10 mouse cellular contexts compared by ENCODE assay signal in the genomic region with DNA sequence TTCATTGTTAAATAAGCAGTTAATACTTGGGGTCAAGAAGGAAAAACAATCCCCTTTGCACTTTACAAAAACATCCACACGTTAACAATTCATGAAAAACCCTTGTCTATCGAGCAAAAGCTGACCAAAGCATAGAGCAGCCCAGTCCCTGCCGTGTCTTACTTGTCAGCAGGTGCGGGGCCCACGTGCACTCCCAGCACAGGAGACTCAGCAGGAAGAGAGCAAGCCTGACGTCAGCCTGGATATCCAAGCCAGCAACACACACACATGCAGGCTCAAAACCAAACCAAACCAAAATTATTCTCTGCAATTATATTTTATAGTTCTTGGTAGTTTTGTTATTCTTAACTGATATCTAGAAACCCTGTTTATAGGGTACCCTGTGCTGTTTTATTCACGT. TPM values are rescaled to one million over a fixed set of nuclear protein-coding genes. Genes with fewer than 3 reads are reported as not detected.
DNase-seq lines count a peak whose midpoint lies in the region; ATAC-seq and TF ChIP-seq lines count a peak whose summit lies in the region.
"Had no signal": no experiment of that assay in that cellular context is flagged by ENCODE, and none has a peak within 500 bp of the region (broad histone marks: within the 10 kb centered on the region; RNA-seq: fewer than 3 reads in every experiment).

No protein-coding gene starts in this region.

- peaks cover 32% of the 10 kb centered on the region for H3K4me1 ChIP-seq in heart, embryonic 12.5 days (replicated peaks)
- H3K4me1 ChIP-seq in liver, postnatal 0 days (ENCODE audit: insufficient read depth) = peaks cover 24% of the 10 kb centered on the region
- H3K4me1 ChIP-seq in forebrain, embryonic 12.5 days = peaks cover 9% of the 10 kb centered on the region; the same call in 1 of the 2 replicates
- H3K4me1 ChIP-seq in forebrain, embryonic 13.5 days = peaks cover 7% of the 10 kb centered on the region; the same call in 1 of the 2 replicates
- H3K4me1 ChIP-seq: neural tube, embryonic 12.5 days had no signal

- ATAC-seq in heart, embryonic 12.5 days (ENCODE audit: insufficient number of reproducible peaks, low FRiP score) = 0 out of 2 replicates have a peak, but pooled peaks have one; percentile 59
- ATAC-seq in liver, postnatal 0 days = peak; percentile 51; the same call in 1 of the 2 replicates
- ATAC-seq in activated CD4-positive, CD25-positive, alpha-beta regulatory T cell, adult 4 months = no peak
- no peak for ATAC-seq in forebrain, embryonic 12.5 days (ENCODE audit: low FRiP score)
- ATAC-seq in forebrain, embryonic 13.5 days = no peak

- H3K27me3 ChIP-seq in heart, embryonic 12.5 days (replicated peaks) = no peaks in the 10 kb centered on the region
- H3K27me3 ChIP-seq in liver, postnatal 0 days (ENCODE audit: insufficient read depth, low read length) = no peaks in the 10 kb centered on the region
- no peaks in the 10 kb centered on the region for H3K27me3 ChIP-seq in forebrain, embryonic 12.5 days
- no peaks in the 10 kb centered on the region for H3K27me3 ChIP-seq in forebrain, embryonic 13.5 days
- H3K27me3 ChIP-seq: embryonic facial prominence, embryonic 13.5 days; neural tube, embryonic 12.5 days had no signal

- H3K4me2 ChIP-seq in heart, embryonic 12.5 days = no peak overlapping the region
- H3K4me2 ChIP-seq in liver, postnatal 0 days (ENCODE audit: low read depth, low read length) = no peak overlapping the region
- no peak overlapping the region for H3K4me2 ChIP-seq in forebrain, embryonic 12.5 days
- H3K4me2 ChIP-seq in forebrain, embryonic 13.5 days = no peak overlapping the region
- H3K4me2 ChIP-seq: embryonic facial prominence, embryonic 13.5 days; neural tube, embryonic 12.5 days had no signal

- H3K36me3 ChIP-seq in heart, embryonic 12.5 days = peaks cover 24% of the 10 kb centered on the region
- H3K36me3 ChIP-seq in liver, postnatal 0 days (replicated peaks; ENCODE audit: insufficient read depth, low read length) = peaks cover 25% of the 10 kb centered on the region
- H3K36me3 ChIP-seq in forebrain, embryonic 12.5 days (replicated peaks) = peaks cover 20% of the 10 kb centered on the region
- H3K36me3 ChIP-seq in forebrain, embryonic 13.5 days (ENCODE audit: poor library complexity, severe bottlenecking) = peaks cover 22% of the 10 kb centered on the region

- H3K9me3 ChIP-seq in heart, embryonic 12.5 days (replicated peaks) = no peaks in the 10 kb centered on the region
- no peaks in the 10 kb centered on the region for H3K9me3 ChIP-seq in liver, postnatal 0 days (ENCODE audit: low read length)
- H3K9me3 ChIP-seq in forebrain, embryonic 12.5 days = no peaks in the 10 kb centered on the region
- no peaks in the 10 kb centered on the region for H3K9me3 ChIP-seq in forebrain, embryonic 13.5 days (replicated peaks)
- H3K9me3 ChIP-seq: embryonic facial prominence, embryonic 13.5 days; neural tube, embryonic 12.5 days had no signal

- H3K27ac ChIP-seq in heart, embryonic 12.5 days (ENCODE audit: poor library complexity, severe bottlenecking) = no peak overlapping the region
- no peak overlapping the region for H3K27ac ChIP-seq in liver, postnatal 0 days (ENCODE audit: low read depth)
- H3K27ac ChIP-seq in forebrain, embryonic 12.5 days = no peak overlapping the region
- no peak overlapping the region for H3K27ac ChIP-seq in forebrain, embryonic 13.5 days
- H3K27ac ChIP-seq: embryonic facial prominence, embryonic 13.5 days; neural tube, embryonic 12.5 days had no signal

- no peak overlapping the region for H3K9ac ChIP-seq in heart, embryonic 12.5 days
- no peak overlapping the region for H3K9ac ChIP-seq in liver, postnatal 0 days (replicated peaks)
- H3K9ac ChIP-seq in forebrain, embryonic 12.5 days = no peak overlapping the region
- no peak overlapping the region for H3K9ac ChIP-seq in forebrain, embryonic 13.5 days
- H3K9ac ChIP-seq: embryonic facial prominence, embryonic 13.5 days; neural tube, embryonic 12.5 days had no signal

- no peak for DNase-seq in heart, postnatal 25 days (ENCODE audit: low spot score)
- DNase-seq in Muller cell, postnatal 12 days (ENCODE audit: inconsistent ontology term) = peak; percentile 4
- DNase-seq in gastrocnemius, postnatal 25 days = peak; percentile 20
- DNase-seq in liver, postnatal 0 days = no peak

- TF ChIP-seq CTCF in liver, postnatal 0 days (IDR thresholded peaks at IDR 0.05; ENCODE audit: low read depth) = no peak

- TF ChIP-seq EP300 in liver, postnatal 0 days (IDR thresholded peaks at IDR 0.05; ENCODE audit: low read depth) = no peak

- intact Hi-C loops in heart, postnatal 25 days (cut with DNase I) = no loop called here

- H3K4me3 ChIP-seq in heart, embryonic 12.5 days = no peak overlapping the region
- H3K4me3 ChIP-seq in liver, postnatal 0 days (ENCODE audit: low read depth, low read length) = no peak overlapping the region
- H3K4me3 ChIP-seq in forebrain, embryonic 12.5 days (replicated peaks) = no peak overlapping the region
- no peak overlapping the region for H3K4me3 ChIP-seq in forebrain, embryonic 13.5 days
- H3K4me3 ChIP-seq: embryonic facial prominence, embryonic 13.5 days; neural tube, embryonic 12.5 days had no signal

- WGBS in heart, embryonic 12.5 days = 40% methylated on average over 7 of the region's 7 CpGs
- WGBS in liver, postnatal 0 days (ENCODE audit: insufficient replicate concordance) = 38% methylated on average over 7 of the region's 7 CpGs
- 56% methylated on average over 7 of the region's 7 CpGs for WGBS in forebrain, embryonic 12.5 days
- 46% methylated on average over 7 of the region's 7 CpGs for WGBS in forebrain, embryonic 13.5 days

RNA-seq across cellular contexts. Expression of gene Usp15, which starts 13.6 kb away (rescaled TPM):
- polyA plus RNA-seq in heart, embryonic 12.5 days (2016; fragmentation: Nextera tagmentation; extraction: Ambion mirVana) = 70.4 and 72.3 TPM in 2 replicates
- total RNA-seq in heart, postnatal 25 days (2021) = 10 to 100 TPM; 88.5 to 94.6 TPM
- 100 to 1,000 TPM; 133 to 158 TPM for total RNA-seq in gastrocnemius, postnatal 25 days (2021)
- polyA plus RNA-seq in liver, postnatal 0 days (2015; fragmentation: Nextera tagmentation; extraction: Ambion mirVana) = 59.3 and 59.9 TPM in 2 replicates
- polyA plus RNA-seq in activated CD4-positive, CD25-positive, alpha-beta regulatory T cell, adult 4 months (2017; shearing (Covaris generic)) = 100 to 1,000 TPM; 114 to 147 TPM
- 69.0 and 74.3 TPM in 2 replicates for polyA plus RNA-seq in forebrain, embryonic 12.5 days (2016; fragmentation: Nextera tagmentation; extraction: Ambion mirVana)
- 57.3 and 62.0 TPM in 2 replicates for polyA plus RNA-seq in forebrain, embryonic 13.5 days (2015; fragmentation: Nextera tagmentation; extraction: Ambion mirVana)

Comparison
In these comparisons a context has a peak if more than half of its experiments do, and no peak if none do; other contexts are left out.
1. ATAC-seq: peak in heart, embryonic 12.5 days (single experiment) and liver, postnatal 0 days (single experiment); none in activated CD4-positive, CD25-positive, alpha-beta regulatory T cell, adult 4 months (single experiment), forebrain, embryonic 12.5 days (single experiment) and forebrain, embryonic 13.5 days (single experiment).
2. DNase-seq: peak in Muller cell, postnatal 12 days (single experiment) and gastrocnemius, postnatal 25 days (single experiment); none in heart, postnatal 25 days (single experiment) and liver, postnatal 0 days (single experiment).